Mouse (Mus musculus) left cerebral cortex, adult 2 months (tissue): ENCODE results near the gene Fam122a. TPM values are rescaled to one million over a fixed set of nuclear protein-coding genes. Genes with fewer than 3 reads are reported as not detected.

Experiments
- DNase-seq, 2 experiments: peaks; one replicate each; pipeline ENCODE4 v3.0.0; 2021 to 2022; ENCODE audit warnings: low spot score in 2 of 2, mixed read lengths in 1 of 2; ENCODE audit errors: extremely low spot score in 1 of 2
- H3K27ac ChIP-seq: fragments of 200-600 bp; 2 replicates; pipeline ENCODE4 v1.8.1; 2022
- H3K4me3 ChIP-seq: fragments of 200-600 bp; 2 replicates; pipeline ENCODE4 v1.8.1; 2022
- CTCF ChIP-seq: fragments of 200-600 bp; IDR thresholded peaks from 2 replicates; pipeline ENCODE4 v1.8.1; 2022; ENCODE audit warnings: antibody characterized with exemption, mild to moderate bottlenecking, moderate library complexity
- intact Hi-C: fragments of 180-260 bp; cut with DNase I; formaldehyde crosslinking; loops from one replicate; pipeline ENCODE4 v1.15.1; 2025
- total RNA-seq, 2 experiments: library from RNA; stranded (reverse); gene quantifications; 2 replicates each; pipeline ENCODE4 v1.2.3; 2021

The Fam122a gene
- total RNA-seq, 2 experiments from 2014 or later, result 26.8 to 32.2 TPM

- Histone ChIP-seq H3K27ac (no peak overlapping the region), H3K4me3 (no peak overlapping the region)
- no peak for TF ChIP-seq CTCF
- no peak for DNase-seq
- intact Hi-C loops, result no loop called here
Measured at GRCm38 (mm10) chr19:24486433-24487296, 9.5 kb upstream of the Fam122a start.

- H3K27ac ChIP-seq, result no peak overlapping the region
- DNase-seq, result no peak
- no peak for TF ChIP-seq CTCF
- no peak overlapping the region for H3K4me3 ChIP-seq
- intact Hi-C loops, result no loop called here
Measured at GRCm38 (mm10) chr19:24484612-24485194, 7.5 kb upstream of the Fam122a start.

GRCm38 (mm10) chr19:24480916-24481315 is 3.8 kb upstream of the Fam122a start:
- Histone ChIP-seq H3K27ac (no peak overlapping the region), H3K4me3 (no peak overlapping the region)
- no peak for DNase-seq
- intact Hi-C loops, result no loop called here
- TF ChIP-seq CTCF, result no peak

- no peak for DNase-seq
- peak overlapping the region; percentile 97 for H3K27ac ChIP-seq
- intact Hi-C loops, result loop anchor here (5.0 kb wide), 1 partner anchor 396 kb away; no protein-coding TSS in a partner anchor
- TF ChIP-seq CTCF, result no peak
- H3K4me3 ChIP-seq, result peak overlapping the region; percentile 68
Measured at GRCm38 (mm10) chr19:24476461-24476860, 695 bp downstream of the Fam122a start.

- intact Hi-C loops, result loop anchor here (5.0 kb wide), 1 partner anchor 397 kb away; no protein-coding TSS in a partner anchor
- H3K27ac ChIP-seq, result no peak overlapping the region
- no peak for DNase-seq
- no peak overlapping the region for H3K4me3 ChIP-seq
- no peak for TF ChIP-seq CTCF
Measured at GRCm38 (mm10) chr19:24475281-24475680, 1.9 kb downstream of the Fam122a start.

- intact Hi-C loops, result no loop called here
Measured at GRCm38 (mm10) chr19:24472512-24472911, 4.6 kb downstream of the Fam122a start.

DNA sequence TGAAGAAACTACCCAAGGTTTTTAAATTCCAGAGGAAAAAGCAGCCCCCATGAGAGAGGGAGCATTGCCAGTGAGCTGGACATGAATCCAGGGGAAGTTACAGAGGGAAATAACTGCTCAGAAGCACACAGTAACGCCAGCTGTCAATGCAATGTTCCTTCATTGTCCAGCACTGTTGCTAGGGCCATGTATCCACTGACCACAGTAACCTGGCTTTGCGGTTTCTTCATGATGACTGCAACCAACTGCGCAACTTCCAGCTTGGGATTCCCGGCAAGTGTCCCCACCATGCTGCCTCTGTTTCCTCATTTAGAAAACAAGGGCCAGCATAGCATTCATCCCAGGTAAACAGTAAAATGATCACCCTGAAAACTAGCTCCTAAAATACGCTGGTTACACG is 5.6 kb downstream of the Fam122a start:
- no peak overlapping the region for H3K27ac ChIP-seq
- intact Hi-C loops, result no loop called here
- DNase-seq, result no peak
- no peak for TF ChIP-seq CTCF
- no peak overlapping the region for H3K4me3 ChIP-seq

More at GRCm38 (mm10) chr19:24472512-24472911, 4.6 kb downstream of the Fam122a start:
- no peak for DNase-seq
- TF ChIP-seq CTCF, result no peak
- no peak overlapping the region for H3K4me3 ChIP-seq
- no peak overlapping the region for H3K27ac ChIP-seq

GRCm38 (mm10) chr19:24469216-24469615 is 7.9 kb downstream of the Fam122a start:
- TF ChIP-seq CTCF, result no peak
- Histone ChIP-seq H3K4me3 (no peak overlapping the region), H3K27ac (no peak overlapping the region)
- intact Hi-C loops, result no loop called here
- DNase-seq, result no peak

GRCm38 (mm10) chr19:24468616-24469015 is 8.5 kb downstream of the Fam122a start:
- no peak overlapping the region for H3K27ac ChIP-seq
- intact Hi-C loops, result no loop called here
- H3K4me3 ChIP-seq, result no peak overlapping the region
- no peak for TF ChIP-seq CTCF
- no peak for DNase-seq

GRCm38 (mm10) chr19:24463011-24463410 is 14.1 kb downstream of the Fam122a start:
- intact Hi-C loops, result no loop called here
- no peak for TF ChIP-seq CTCF
- Histone ChIP-seq H3K27ac (no peak overlapping the region), H3K4me3 (no peak overlapping the region)
- DNase-seq, result no peak

DNA sequence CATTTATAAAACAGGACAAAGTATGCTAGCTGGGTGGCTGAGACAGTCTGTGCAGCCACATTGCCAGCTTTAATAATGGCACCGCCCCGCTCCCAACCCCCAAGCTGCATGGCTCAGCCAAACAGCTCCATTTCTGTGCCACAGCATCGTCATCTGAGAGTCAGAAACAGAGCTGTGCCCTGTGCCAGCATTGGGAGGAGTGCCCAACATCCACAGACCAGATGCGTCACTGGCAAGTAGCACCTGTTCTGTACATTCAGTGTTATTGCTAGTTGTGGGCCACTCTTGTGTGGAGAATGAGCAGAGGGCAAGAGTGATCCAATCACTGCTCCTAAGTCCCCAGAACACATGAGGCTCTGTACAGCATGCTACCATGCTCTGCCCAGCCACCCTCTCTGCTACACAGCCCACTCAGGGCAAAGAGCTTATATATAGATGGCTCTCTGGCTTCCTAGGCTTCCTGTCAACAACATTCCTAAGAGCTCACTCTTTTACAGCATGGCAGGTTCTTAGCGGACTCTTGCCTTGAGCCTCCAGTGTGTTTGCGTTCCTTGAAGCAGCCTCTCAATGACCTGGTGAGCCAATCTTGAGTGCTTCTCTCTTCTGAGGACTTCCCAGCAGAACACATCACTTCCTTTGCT is 20.4 kb downstream of the Fam122a start:
- no peak for TF ChIP-seq CTCF
- Histone ChIP-seq H3K4me3 (no peak overlapping the region), H3K27ac (no peak overlapping the region; the same call in 1 of the 2 replicates)
- peak; percentile 29 to 57 for DNase-seq
- intact Hi-C loops, result loop anchor here (1.0 kb wide), 1 partner anchor 39 kb away; no protein-coding TSS in a partner anchor
